Mouse (Mus musculus) hindbrain, embryonic 11.5 days (tissue): ENCODE data around the gene Ugt1a6b. TPM values are rescaled to one million over a fixed set of nuclear protein-coding genes. Genes with fewer than 3 reads are reported as not detected.

Experiments
- ATAC-seq: fragments of 200-750 bp; cut with Nextera tagmentation; 2 replicates; pipeline ENCODE4 v1.8.0; 2017; ENCODE audit warnings: mild to moderate bottlenecking, moderate TSS enrichment, moderate library complexity; ENCODE audit not compliant: low FRiP score
- DNase-seq: peaks from one replicate; pipeline ENCODE4 v3.0.0-alpha.2; 2015; ENCODE audit warnings: low spot score
- H3K27ac ChIP-seq: fragments of 300-500 bp; sonication (generic); 2 replicates; pipeline ENCODE4 v1.5.1; 2014; ENCODE audit warnings: mild to moderate bottlenecking, low read depth, low read length
- H3K27me3 ChIP-seq: fragments of 300-500 bp; sonication (generic); 2 replicates; pipeline ENCODE4 v1.6.1; 2014; ENCODE audit warnings: mild to moderate bottlenecking, low read length, moderate library complexity, mixed read lengths; ENCODE audit not compliant: control insufficient read depth, insufficient read depth
- H3K36me3 ChIP-seq: fragments of 300-500 bp; sonication (generic); 2 replicates; pipeline ENCODE4 v1.6.1; 2014; ENCODE audit warnings: mild to moderate bottlenecking, low read length, moderate library complexity, mixed read lengths; ENCODE audit not compliant: control insufficient read depth, insufficient read depth
- H3K4me1 ChIP-seq: fragments of 300-500 bp; sonication (generic); replicated peaks from 2 replicates; pipeline ENCODE4 v1.6.1; 2014; ENCODE audit warnings: low read length, mixed read lengths; ENCODE audit not compliant: control insufficient read depth, insufficient read depth
- H3K4me2 ChIP-seq: fragments of 300-500 bp; sonication (generic); replicated peaks from 2 replicates; pipeline ENCODE4 v1.6.1; 2014; ENCODE audit warnings: mild to moderate bottlenecking, low read depth, low read length
- H3K4me3 ChIP-seq: fragments of 300-500 bp; sonication (generic); 2 replicates; pipeline ENCODE4 v1.5.1; 2014; ENCODE audit warnings: low read depth, low read length
- H3K9ac ChIP-seq: fragments of 300-500 bp; sonication (generic); 2 replicates; pipeline ENCODE4 v1.6.1; 2014; ENCODE audit warnings: low read depth, low read length
- H3K9me3 ChIP-seq: fragments of 300-500 bp; sonication (generic); 2 replicates; pipeline ENCODE4 v1.6.1; 2016; ENCODE audit warnings: low read length; ENCODE audit not compliant: control insufficient read depth
- WGBS: fragments of 180-500 bp; shearing (Covaris S2); extraction: QIAGEN DNeasy Blood & Tissue Kit; methylation state at CpG from one replicate; pipeline ENCODE4 v1.1.7; 2014; 5-methylcytosine and 5-hydroxymethylcytosine counted together
- polyA plus RNA-seq: library from polyadenylated mRNA; unstranded; fragments of >200 nt; fragmentation: Nextera tagmentation; extraction: Ambion mirVana; gene quantifications from 2 replicates; pipeline ENCODE4 v1.2.1, GENCODE M21; 2014

Gene Ugt1a6b
- polyA plus RNA-seq, 1 experiment from 2014 or later, result 0.17 TPM

DNA sequence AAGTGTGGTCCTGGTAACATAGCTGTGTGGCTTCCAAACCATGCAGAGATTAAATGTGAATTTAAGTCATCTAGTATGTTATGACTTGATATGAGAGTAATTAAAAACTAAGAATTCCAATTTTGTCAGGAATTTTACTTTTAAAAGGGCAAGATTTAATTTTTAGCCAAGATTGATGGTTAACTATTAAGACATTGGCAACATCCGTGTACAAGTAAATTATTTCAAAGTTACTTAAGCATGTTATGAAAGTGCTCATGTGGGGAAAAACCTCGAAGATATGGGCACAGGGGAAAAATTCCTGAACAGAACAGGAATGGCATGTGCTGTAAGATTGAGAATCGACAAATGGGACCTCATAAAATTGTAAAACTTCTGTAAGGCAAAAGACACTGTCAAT, 94.4 kb downstream of the Ugt1a6b start:
- no peaks in the 10 kb centered on the region for H3K36me3 ChIP-seq
- H3K9me3 ChIP-seq, result no peaks in the 10 kb centered on the region
- no peak overlapping the region for H3K27ac ChIP-seq
- no peaks in the 10 kb centered on the region for H3K4me1 ChIP-seq
- no peak overlapping the region for H3K4me2 ChIP-seq
- no peak overlapping the region for H3K4me3 ChIP-seq
- no peaks in the 10 kb centered on the region for H3K27me3 ChIP-seq
- WGBS, result 76% methylated on average over 3 of the region's 3 CpGs
- DNase-seq, result no peak
- H3K9ac ChIP-seq, result no peak overlapping the region
- no peak for ATAC-seq

DNA sequence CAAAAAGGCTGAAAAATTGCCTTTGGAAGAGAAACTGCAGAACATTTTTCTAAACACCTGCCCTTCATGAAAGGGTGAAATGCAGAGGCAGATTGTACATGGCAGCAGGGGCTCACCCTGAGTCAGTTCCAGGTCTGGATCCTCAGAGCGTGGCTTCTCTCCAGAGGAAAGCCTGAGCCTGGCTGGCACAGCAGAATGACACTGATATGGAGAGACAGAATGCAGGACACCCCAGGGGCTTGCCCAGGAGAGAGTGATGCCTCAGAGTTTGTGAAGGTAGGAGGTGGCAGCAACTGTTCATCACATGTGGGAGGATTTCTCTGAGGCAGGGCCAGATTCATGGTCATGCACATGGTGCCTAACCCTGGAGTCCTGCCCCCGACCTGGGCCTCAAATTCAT, 96.9 kb downstream of the Ugt1a6b start:
- ATAC-seq (no peak), DNase-seq (no peak)
- Histone ChIP-seq H3K27me3 (no peaks in the 10 kb centered on the region), H3K9ac (no peak overlapping the region), H3K4me2 (no peak overlapping the region), H3K4me3 (no peak overlapping the region), H3K36me3 (no peaks in the 10 kb centered on the region), H3K27ac (no peak overlapping the region), H3K4me1 (no peaks in the 10 kb centered on the region), H3K9me3 (no peaks in the 10 kb centered on the region)
- 72% methylated on average over 2 of the region's 2 CpGs for WGBS

DNA sequence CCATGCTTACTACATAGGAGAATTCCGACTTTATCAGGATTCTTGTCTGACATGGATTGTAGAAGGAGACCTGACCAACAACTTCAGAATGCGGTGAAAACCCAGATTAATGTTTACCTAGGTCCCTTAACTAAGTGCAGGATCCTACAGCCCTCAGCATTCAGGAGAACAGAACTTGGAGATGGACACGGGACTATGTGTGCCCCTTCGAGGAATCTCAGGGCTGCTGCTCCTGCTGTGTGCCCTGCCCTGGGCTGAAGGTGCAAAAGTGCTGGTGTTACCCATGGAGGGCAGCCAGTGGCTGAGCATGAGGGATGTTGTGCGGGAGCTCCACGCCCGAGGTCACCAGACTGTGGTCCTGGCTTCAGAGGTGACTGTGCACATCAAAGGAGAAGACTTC, 97.4 kb downstream of the Ugt1a6b start, which contains the start of gene Ugt1a2:
Ugt1a2 (plus strand) TSS at position 146 of the 400 bp plus-strand sequence.
- Histone ChIP-seq H3K9ac (no peak within 1 kb of the TSS), H3K9me3 (no peaks in the 10 kb centered on the region), H3K27ac (no peak within 1 kb of the TSS), H3K27me3 (no peaks in the 10 kb centered on the region), H3K36me3 (no peaks in the 10 kb centered on the region), H3K4me3 (no peak within 1 kb of the TSS), H3K4me2 (no peak within 1 kb of the TSS), H3K4me1 (no peaks in the 10 kb centered on the region)
- 79% methylated on average over 7 of the region's 7 CpGs for WGBS
- ATAC-seq, result no peak
- no peak for DNase-seq

DNA sequence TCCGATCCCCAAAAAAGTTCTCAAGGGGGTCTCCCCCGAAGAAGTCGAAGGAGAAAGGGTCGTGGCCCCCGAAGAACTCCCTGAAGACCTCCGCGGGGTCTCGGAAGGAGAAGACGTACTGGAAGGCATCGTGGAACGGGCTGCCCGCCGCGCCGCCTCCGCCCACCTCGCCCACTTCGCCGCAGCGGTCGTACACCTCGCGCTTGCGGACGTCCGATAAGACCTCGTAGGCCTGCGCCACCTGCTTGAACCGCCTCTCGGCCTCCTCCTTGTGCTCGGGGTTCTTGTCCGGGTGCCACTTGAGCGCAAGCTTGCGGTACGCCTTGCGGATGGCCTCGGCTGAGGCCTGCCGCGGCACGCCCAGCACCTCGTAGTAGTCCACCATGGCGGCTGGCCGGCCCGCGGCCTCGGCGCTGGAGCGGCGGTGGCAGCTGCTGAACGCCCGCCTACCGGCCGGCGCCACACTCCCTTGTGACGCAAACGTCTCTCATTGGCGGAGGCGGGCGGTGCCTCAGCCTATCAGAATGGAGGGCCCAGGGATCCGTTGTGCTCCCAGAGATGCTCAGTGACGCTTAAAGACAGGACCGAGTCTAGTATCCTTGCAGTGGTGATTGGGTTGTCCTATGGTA, 102.4 kb downstream of the Ugt1a6b start, which contains the start of gene Dnajb3:
Dnajb3 (minus strand) TSS at position 489 of the 629 bp plus-strand sequence.
- Histone ChIP-seq H3K9ac (peak within 1 kb of the TSS; percentile 66), H3K4me3 (peak within 1 kb of the TSS; percentile 39), H3K4me2 (peak within 1 kb of the TSS; percentile 63), H3K27me3 (no peaks in the 10 kb centered on the region), H3K36me3 (no peaks in the 10 kb centered on the region), H3K4me1 (no peaks in the 10 kb centered on the region), H3K9me3 (no peaks in the 10 kb centered on the region), H3K27ac (no peak within 1 kb of the TSS)
- WGBS, result 6% methylated on average over 55 of the region's 62 CpGs
- ATAC-seq (peak; percentile 99), DNase-seq (peak; percentile 90)

DNA sequence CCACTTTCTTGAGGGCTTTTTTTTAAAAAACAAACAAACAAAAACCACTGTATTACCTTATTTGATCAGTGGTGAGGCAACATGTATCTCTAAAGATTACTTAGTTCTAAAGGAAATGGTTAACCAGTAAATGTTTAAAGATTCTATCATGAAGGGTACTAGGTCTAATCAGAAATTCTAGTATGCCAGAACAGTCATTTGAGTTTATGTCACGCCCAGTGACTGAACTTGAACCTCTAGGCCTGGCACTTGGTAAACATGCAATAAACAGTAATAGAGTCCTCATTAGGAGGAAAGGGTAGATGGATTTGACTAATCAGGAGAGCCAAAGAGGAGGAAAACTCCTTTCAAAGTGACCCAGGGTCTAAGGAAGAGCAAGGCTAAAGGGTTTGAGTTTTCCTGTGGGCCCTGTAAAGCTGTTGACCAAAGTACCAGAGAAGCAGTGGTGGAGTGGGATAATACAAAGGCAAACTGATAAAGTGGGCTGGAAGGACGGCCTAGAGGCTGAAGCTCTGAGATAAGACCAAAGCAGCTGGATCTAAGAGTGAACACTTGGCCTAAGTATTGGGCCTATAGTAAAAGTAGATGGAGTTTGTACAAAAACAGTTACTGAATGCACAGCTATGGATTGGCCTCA, 103.9 kb downstream of the Ugt1a6b start:
- peaks cover 7% of the 10 kb centered on the region for H3K9me3 ChIP-seq
- H3K4me3 ChIP-seq, result no peak overlapping the region
- ATAC-seq (no peak), DNase-seq (no peak)
- H3K27me3 ChIP-seq, result no peaks in the 10 kb centered on the region
- H3K9ac ChIP-seq, result no peak overlapping the region
- no peak overlapping the region for H3K4me2 ChIP-seq
- no peaks in the 10 kb centered on the region for H3K4me1 ChIP-seq
- no peaks in the 10 kb centered on the region for H3K36me3 ChIP-seq
- no peak overlapping the region for H3K27ac ChIP-seq
- 83% methylated on average over 2 of the region's 2 CpGs for WGBS

DNA sequence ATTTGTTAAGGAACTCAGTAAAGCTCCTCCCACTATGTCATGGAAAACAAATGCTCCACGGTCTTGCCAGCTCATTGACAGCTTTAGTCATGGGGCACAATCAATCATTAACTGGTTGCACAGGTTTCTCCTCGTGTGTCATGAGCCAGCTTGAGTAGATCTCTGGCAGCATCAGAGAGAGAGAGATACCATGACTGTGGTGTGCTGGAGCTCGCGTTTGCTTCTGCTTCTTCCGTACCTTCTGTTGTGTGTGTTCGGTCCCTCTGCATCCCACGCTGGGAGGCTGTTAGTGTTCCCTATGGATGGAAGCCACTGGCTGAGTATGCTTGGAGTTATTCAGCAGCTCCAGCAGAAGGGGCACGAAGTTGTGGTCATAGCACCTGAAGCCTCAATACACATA, 108.8 kb downstream of the Ugt1a6b start, which contains the start of gene Ugt1a1:
Ugt1a1 (plus strand) TSS at position 148 of the 400 bp plus-strand sequence.
- peak; percentile 9 for DNase-seq
- no peak for ATAC-seq
- no peak within 1 kb of the TSS for H3K27ac ChIP-seq
- H3K9ac ChIP-seq, result no peak within 1 kb of the TSS
- no peaks in the 10 kb centered on the region for H3K36me3 ChIP-seq
- 69% methylated on average over 8 of the region's 8 CpGs for WGBS
- H3K4me2 ChIP-seq, result no peak within 1 kb of the TSS
- no peaks in the 10 kb centered on the region for H3K4me1 ChIP-seq
- H3K4me3 ChIP-seq, result no peak within 1 kb of the TSS
- peaks cover 51% of the 10 kb centered on the region for H3K9me3 ChIP-seq
- no peaks in the 10 kb centered on the region for H3K27me3 ChIP-seq

DNA sequence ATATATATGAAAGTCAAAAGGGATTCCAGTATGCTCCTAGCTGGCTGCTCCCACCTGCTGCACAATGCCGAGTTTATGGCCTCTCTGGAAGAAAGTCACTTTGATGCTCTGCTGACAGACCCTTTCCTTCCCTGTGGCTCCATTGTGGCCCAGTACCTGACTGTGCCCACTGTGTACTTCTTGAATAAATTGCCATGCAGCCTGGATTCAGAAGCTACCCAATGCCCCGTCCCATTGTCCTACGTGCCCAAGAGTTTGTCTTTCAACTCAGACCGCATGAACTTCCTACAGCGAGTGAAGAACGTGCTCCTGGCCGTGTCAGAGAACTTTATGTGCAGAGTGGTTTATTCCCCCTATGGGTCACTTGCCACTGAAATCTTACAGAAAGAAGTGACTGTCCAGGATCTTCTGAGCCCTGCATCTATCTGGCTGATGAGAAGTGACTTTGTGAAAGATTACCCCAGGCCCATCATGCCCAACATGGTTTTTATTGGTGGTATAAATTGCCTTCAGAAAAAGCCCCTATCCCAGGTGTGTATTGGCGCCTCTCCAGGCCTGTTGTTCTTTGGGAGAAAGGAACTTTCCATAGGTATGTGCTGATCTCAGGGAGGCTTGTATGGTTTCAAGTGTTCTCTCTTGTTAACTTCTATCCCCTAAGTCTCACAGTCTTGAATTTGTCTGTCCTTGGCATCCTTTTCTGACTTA, 109.4 kb downstream of the Ugt1a6b start:
- no peaks in the 10 kb centered on the region for H3K4me1 ChIP-seq
- H3K36me3 ChIP-seq, result no peaks in the 10 kb centered on the region
- H3K4me2 ChIP-seq, result no peak overlapping the region
- H3K27me3 ChIP-seq, result no peaks in the 10 kb centered on the region
- DNase-seq (peak; percentile 6), ATAC-seq (peak; percentile 13; the same call in 1 of the 2 replicates)
- no peak overlapping the region for H3K27ac ChIP-seq
- H3K9me3 ChIP-seq, result peaks cover 58% of the 10 kb centered on the region
- WGBS, result 64% methylated on average over 8 of the region's 8 CpGs
- no peak overlapping the region for H3K4me3 ChIP-seq
- H3K9ac ChIP-seq, result no peak overlapping the region

DNA sequence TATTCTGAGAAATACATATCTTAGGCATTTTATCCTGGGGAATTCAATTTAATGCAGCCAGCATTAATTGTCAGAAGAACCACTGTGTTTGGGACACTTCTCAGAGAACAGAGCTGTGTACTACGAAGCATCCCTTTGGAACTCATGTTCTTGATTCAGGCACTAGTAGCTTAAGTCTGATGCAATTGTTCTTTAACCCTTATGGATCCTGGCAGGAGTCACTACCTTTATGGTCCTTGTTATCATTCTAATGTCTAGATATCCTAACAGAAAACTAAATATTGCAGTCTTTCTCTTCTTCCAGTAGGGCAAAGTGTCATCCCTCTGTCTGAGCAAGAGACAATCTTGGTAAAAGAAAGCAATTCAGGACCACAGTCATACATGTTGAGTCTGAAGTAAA, 110.0 kb downstream of the Ugt1a6b start:
- ATAC-seq (no peak), DNase-seq (no peak)
- Histone ChIP-seq H3K4me3 (no peak overlapping the region), H3K27me3 (no peaks in the 10 kb centered on the region), H3K36me3 (no peaks in the 10 kb centered on the region), H3K9ac (no peak overlapping the region), H3K27ac (no peak overlapping the region), H3K9me3 (peaks cover 60% of the 10 kb centered on the region), H3K4me1 (no peaks in the 10 kb centered on the region), H3K4me2 (no peak overlapping the region)
- 83% methylated on average over 1 of the region's 1 CpGs for WGBS
